Mouse (Mus musculus): ENCODE measurements around the gene Akap11. TPM values are rescaled to one million over a fixed set of nuclear protein-coding genes. Genes with fewer than 3 reads are reported as not detected.

The Akap11 gene
- total and polyA plus RNA-seq, 2 experiments from 2014 or later: 9.2 to 24.1 TPM

DNA sequence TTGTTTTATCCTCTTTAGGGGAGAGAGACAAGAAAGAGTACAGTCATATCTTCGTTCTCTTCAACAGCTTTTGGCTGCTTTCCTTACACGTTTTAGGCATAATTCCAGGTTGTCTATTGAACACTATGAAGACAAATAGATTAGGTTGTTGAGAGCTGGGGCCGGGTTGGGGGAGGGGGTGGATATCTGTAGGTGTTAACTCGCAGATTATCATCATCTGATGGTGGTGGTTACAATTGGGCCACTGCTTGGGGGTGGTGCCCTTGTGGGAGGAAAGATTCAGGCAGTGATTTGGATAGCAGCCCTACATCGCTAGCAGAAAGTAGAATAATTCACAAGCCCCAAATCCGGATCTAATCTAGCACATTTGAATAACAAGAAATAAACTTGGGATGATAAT, 943 bp upstream of the Akap11 start:
- H3K9ac ChIP-seq (replicated peaks; ENCODE audit: low read depth, low read length): no peak overlapping the region
- peak overlapping the region; percentile 94 for H3K27ac ChIP-seq (ENCODE audit: low read depth)
- ATAC-seq (ENCODE audit: insufficient read depth, low read depth) (no peak), DNase-seq (ENCODE audit: low spot score) (peak; percentile 35)
- TF ChIP-seq EP300 (IDR thresholded peaks at IDR 0.05; ENCODE audit: low read depth) (no peak), CTCF (IDR thresholded peaks at IDR 0.05; ENCODE audit: low read depth) (no peak)
- no peak overlapping the region for H3K4me3 ChIP-seq (ENCODE audit: low read depth, low read length)
- no peaks in the 10 kb centered on the region for H3K36me3 ChIP-seq (replicated peaks; ENCODE audit: control insufficient read depth, insufficient read depth, low read length)
- H3K4me1 ChIP-seq (ENCODE audit: control insufficient read depth, insufficient read depth): peaks cover 27% of the 10 kb centered on the region; the same call in 1 of the 2 replicates
- 48% methylated on average over 6 of the region's 6 CpGs for WGBS
- H3K9me3 ChIP-seq (replicated peaks; ENCODE audit: control insufficient read depth, low read length): no peaks in the 10 kb centered on the region
- no peaks in the 10 kb centered on the region for H3K27me3 ChIP-seq (ENCODE audit: control insufficient read depth, insufficient read depth, low read length)
- H3K4me2 ChIP-seq (ENCODE audit: low read depth, low read length): peak overlapping the region; percentile 86; the same call in 1 of the 2 replicates

DNA sequence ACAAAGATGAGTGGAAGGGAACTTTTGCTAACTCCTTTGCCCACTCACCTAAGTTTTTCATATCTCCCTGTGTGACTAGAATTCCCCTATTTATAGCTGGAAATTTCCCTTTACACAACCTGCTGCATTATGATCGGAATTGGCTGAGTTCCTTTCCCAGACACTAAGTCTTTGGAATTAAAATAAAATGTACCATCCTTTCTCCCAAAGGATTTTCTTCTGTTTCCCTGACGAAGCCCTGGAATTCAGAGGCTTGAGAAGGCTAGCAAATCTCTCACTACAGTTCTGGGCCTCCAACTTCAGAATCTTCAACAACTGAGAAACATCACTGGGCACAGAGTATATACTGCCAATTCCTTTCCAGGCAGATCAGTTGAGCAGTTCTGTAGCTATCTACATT, 1.2 kb downstream of the Akap11 start:
- Histone ChIP-seq H3K4me2 (ENCODE audit: low read depth, low read length) (peak overlapping the region; percentile 86), H3K9me3 (replicated peaks; ENCODE audit: control insufficient read depth, low read length) (no peaks in the 10 kb centered on the region), H3K36me3 (replicated peaks; ENCODE audit: control insufficient read depth, insufficient read depth, low read length) (no peaks in the 10 kb centered on the region), H3K27ac (ENCODE audit: low read depth) (peak overlapping the region; percentile 94), H3K4me1 (ENCODE audit: control insufficient read depth, insufficient read depth) (peaks cover 45% of the 10 kb centered on the region), H3K4me3 (ENCODE audit: low read depth, low read length) (peak overlapping the region; percentile 95), H3K27me3 (ENCODE audit: control insufficient read depth, insufficient read depth, low read length) (no peaks in the 10 kb centered on the region), H3K9ac (replicated peaks; ENCODE audit: low read depth, low read length) (peak overlapping the region; percentile 98)
- no peak for DNase-seq (ENCODE audit: low spot score)
- TF ChIP-seq CTCF (IDR thresholded peaks at IDR 0.05; ENCODE audit: low read depth): no peak
- no peak for TF ChIP-seq EP300 (IDR thresholded peaks at IDR 0.05; ENCODE audit: low read depth)
- WGBS: 29% methylated on average over 2 of the region's 2 CpGs
- no peak for ATAC-seq (ENCODE audit: insufficient read depth, low read depth)

DNA sequence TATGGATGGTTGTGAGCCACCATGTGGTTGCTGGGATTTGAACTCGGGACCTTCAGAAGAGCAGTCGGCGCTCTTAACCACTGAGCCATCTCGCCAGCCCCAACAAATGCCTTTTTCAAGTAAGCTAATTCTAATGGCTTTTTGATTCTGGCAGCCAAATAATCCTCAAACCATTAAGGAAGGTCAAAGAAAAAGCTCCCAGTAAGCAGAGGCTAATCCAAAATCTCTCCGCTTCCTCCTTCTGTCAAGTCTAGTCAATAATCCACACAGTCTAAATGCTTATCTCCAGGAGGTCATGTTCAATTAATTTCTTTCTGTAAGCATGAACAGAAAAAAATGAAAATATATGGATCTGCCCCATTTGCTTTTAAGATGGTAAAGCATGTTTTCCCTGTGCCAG, 2.0 kb downstream of the Akap11 start:
- ATAC-seq (ENCODE audit: insufficient read depth, low read depth) (no peak), DNase-seq (ENCODE audit: low spot score) (no peak)
- H3K27ac ChIP-seq (ENCODE audit: low read depth): no peak overlapping the region
- no peaks in the 10 kb centered on the region for H3K36me3 ChIP-seq (replicated peaks; ENCODE audit: control insufficient read depth, insufficient read depth, low read length)
- H3K9me3 ChIP-seq (replicated peaks; ENCODE audit: control insufficient read depth, low read length): no peaks in the 10 kb centered on the region
- H3K4me3 ChIP-seq (ENCODE audit: low read depth, low read length): no peak overlapping the region
- H3K27me3 ChIP-seq (ENCODE audit: control insufficient read depth, insufficient read depth, low read length): no peaks in the 10 kb centered on the region
- H3K4me2 ChIP-seq (ENCODE audit: low read depth, low read length): peak overlapping the region; percentile 86; the same call in 1 of the 2 replicates
- no peak overlapping the region for H3K9ac ChIP-seq (replicated peaks; ENCODE audit: low read depth, low read length)
- H3K4me1 ChIP-seq (ENCODE audit: control insufficient read depth, insufficient read depth): peaks cover 45% of the 10 kb centered on the region
- no peak for TF ChIP-seq CTCF (IDR thresholded peaks at IDR 0.05; ENCODE audit: low read depth)
- TF ChIP-seq EP300 (IDR thresholded peaks at IDR 0.05; ENCODE audit: low read depth): no peak
- 94% methylated on average over 5 of the region's 5 CpGs for WGBS

DNA sequence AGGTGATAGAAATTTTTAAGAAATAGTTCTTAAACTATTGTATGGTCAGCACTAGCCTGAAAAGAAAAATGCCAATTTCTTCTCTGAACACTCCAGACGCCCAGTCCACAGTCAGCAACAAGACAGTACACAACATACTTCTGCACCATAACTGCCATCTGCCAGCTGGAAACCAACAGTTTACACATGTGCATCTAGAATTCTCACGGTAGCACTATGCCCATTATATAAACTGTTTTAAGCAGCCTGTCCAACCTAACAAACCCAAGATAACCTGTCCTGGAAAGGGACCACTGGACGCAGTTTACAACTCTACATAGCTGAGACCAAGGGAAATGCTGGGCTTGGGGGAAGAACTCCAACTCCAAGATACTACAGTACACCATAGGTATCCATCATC, 2.9 kb downstream of the Akap11 start:
- Histone ChIP-seq H3K9ac (replicated peaks; ENCODE audit: low read depth, low read length) (no peak overlapping the region), H3K27ac (ENCODE audit: low read depth) (no peak overlapping the region), H3K36me3 (replicated peaks; ENCODE audit: control insufficient read depth, insufficient read depth, low read length) (no peaks in the 10 kb centered on the region), H3K4me2 (ENCODE audit: low read depth, low read length) (no peak overlapping the region), H3K4me3 (ENCODE audit: low read depth, low read length) (no peak overlapping the region), H3K4me1 (ENCODE audit: control insufficient read depth, insufficient read depth) (peaks cover 53% of the 10 kb centered on the region), H3K27me3 (ENCODE audit: control insufficient read depth, insufficient read depth, low read length) (no peaks in the 10 kb centered on the region), H3K9me3 (replicated peaks; ENCODE audit: control insufficient read depth, low read length) (no peaks in the 10 kb centered on the region)
- no peak for DNase-seq (ENCODE audit: low spot score)
- ATAC-seq (ENCODE audit: insufficient read depth, low read depth): no peak
- WGBS: 86% methylated on average over 3 of the region's 3 CpGs
- TF ChIP-seq EP300 (IDR thresholded peaks at IDR 0.05; ENCODE audit: low read depth) (no peak), CTCF (IDR thresholded peaks at IDR 0.05; ENCODE audit: low read depth) (no peak)

DNA sequence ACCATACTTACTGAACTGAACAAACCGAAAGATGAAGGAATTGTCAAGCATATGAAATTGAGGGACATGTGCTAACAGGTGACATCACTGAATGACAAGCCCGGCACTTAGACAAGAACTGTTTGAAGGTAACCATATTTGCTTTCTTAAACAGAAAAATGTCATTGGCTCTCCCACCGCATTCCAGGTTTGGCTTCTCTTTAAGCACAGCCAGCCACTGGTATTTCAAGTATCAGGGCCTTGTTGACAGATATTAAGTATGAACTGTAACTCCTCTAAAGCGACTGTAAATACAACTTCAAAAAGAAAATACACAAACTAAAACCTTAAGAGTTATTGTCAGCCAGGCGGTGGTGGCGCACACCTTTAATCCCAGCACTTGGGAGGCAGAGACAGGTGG, 4.3 kb downstream of the Akap11 start:
- Histone ChIP-seq H3K4me1 (ENCODE audit: control insufficient read depth, insufficient read depth) (peaks cover 55% of the 10 kb centered on the region), H3K36me3 (replicated peaks; ENCODE audit: control insufficient read depth, insufficient read depth, low read length) (no peaks in the 10 kb centered on the region), H3K4me3 (ENCODE audit: low read depth, low read length) (no peak overlapping the region), H3K9ac (replicated peaks; ENCODE audit: low read depth, low read length) (no peak overlapping the region), H3K4me2 (ENCODE audit: low read depth, low read length) (peak overlapping the region; percentile 34), H3K9me3 (replicated peaks; ENCODE audit: control insufficient read depth, low read length) (no peaks in the 10 kb centered on the region), H3K27ac (ENCODE audit: low read depth) (peak overlapping the region; percentile 76), H3K27me3 (ENCODE audit: control insufficient read depth, insufficient read depth, low read length) (no peaks in the 10 kb centered on the region)
- DNase-seq (ENCODE audit: low spot score) (no peak), ATAC-seq (ENCODE audit: insufficient read depth, low read depth) (no peak)
- TF ChIP-seq CTCF (IDR thresholded peaks at IDR 0.05; ENCODE audit: low read depth) (no peak), EP300 (IDR thresholded peaks at IDR 0.05; ENCODE audit: low read depth) (no peak)
- 43% methylated on average over 6 of the region's 6 CpGs for WGBS

DNA sequence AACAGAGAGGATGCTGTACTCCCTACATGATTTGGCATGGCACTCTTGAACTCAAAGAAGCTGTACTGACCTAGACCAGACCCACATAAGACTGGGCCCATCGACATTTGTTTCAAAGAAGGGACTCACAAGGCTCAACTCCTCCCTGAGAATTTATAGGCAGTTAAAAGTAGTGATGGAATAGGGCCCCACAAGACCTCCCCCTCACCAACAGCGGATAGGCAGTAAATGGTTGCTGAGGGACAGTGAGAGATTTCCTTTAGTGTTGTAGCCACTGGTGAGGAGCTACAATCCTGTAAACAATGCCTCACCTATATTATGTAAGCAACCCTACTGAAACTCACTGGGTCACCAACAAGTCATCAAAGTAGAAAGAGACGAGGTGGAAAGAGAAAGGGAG, 6.4 kb downstream of the Akap11 start:
- no peak overlapping the region for H3K27ac ChIP-seq (ENCODE audit: low read depth)
- no peak overlapping the region for H3K9ac ChIP-seq (replicated peaks; ENCODE audit: low read depth, low read length)
- H3K9me3 ChIP-seq (replicated peaks; ENCODE audit: control insufficient read depth, low read length): no peaks in the 10 kb centered on the region
- H3K4me1 ChIP-seq (ENCODE audit: control insufficient read depth, insufficient read depth): peaks cover 57% of the 10 kb centered on the region
- ATAC-seq (ENCODE audit: insufficient read depth, low read depth): no peak
- no peak for DNase-seq (ENCODE audit: low spot score)
- H3K4me3 ChIP-seq (ENCODE audit: low read depth, low read length): no peak overlapping the region
- H3K4me2 ChIP-seq (ENCODE audit: low read depth, low read length): no peak overlapping the region
- 90% methylated on average over 3 of the region's 3 CpGs for WGBS
- no peaks in the 10 kb centered on the region for H3K36me3 ChIP-seq (replicated peaks; ENCODE audit: control insufficient read depth, insufficient read depth, low read length)
- TF ChIP-seq CTCF (IDR thresholded peaks at IDR 0.05; ENCODE audit: low read depth) (no peak), EP300 (IDR thresholded peaks at IDR 0.05; ENCODE audit: low read depth) (no peak)
- H3K27me3 ChIP-seq (ENCODE audit: control insufficient read depth, insufficient read depth, low read length): no peaks in the 10 kb centered on the region
